Mouse (Mus musculus): ENCODE data around the gene Gm13272. TPM values are rescaled to one million over a fixed set of nuclear protein-coding genes. Genes with fewer than 3 reads are reported as not detected.
"Not testable (repeated sequence)": the region's sequence is repeated elsewhere in the genome, so short reads cannot be mapped to it uniquely, and the experiment has no call there.

Gene Gm13272
- polyA plus RNA-seq, 1 experiment from 2014 or later, result not detected

- H3K27ac ChIP-seq (replicated peaks; ENCODE audit: low read depth, low read length), result peak overlapping the region; percentile 70
- peak overlapping the region; percentile 60 for H3K9ac ChIP-seq (replicated peaks; ENCODE audit: low read length)
- H3K4me2 ChIP-seq (ENCODE audit: low read depth, low read length), result peak overlapping the region; percentile 64
- WGBS, result 14% methylated on average over 28 of the region's 31 CpGs
- H3K36me3 ChIP-seq (replicated peaks; ENCODE audit: control insufficient read depth, insufficient read depth, low read depth, low read length); H3K27me3 ChIP-seq (ENCODE audit: control insufficient read depth, insufficient read depth, low read length); ATAC-seq (replicated peaks; ENCODE audit: insufficient number of reproducible peaks, low FRiP score, low TSS enrichment, low read depth); H3K4me1 ChIP-seq (ENCODE audit: control insufficient read depth, insufficient read depth, low read length); H3K9me3 ChIP-seq (replicated peaks; ENCODE audit: control insufficient read depth, low read length): not testable (repeated sequence)
- H3K4me3 ChIP-seq (ENCODE audit: low read depth, low read length), result peak overlapping the region; percentile 33
- DNase-seq (ENCODE audit: low spot score), result peak; percentile 16
Observed at GRCm38 (mm10) chr4:88756581-88757513, 22.8 kb upstream of the Gm13272 start.

GRCm38 (mm10) chr4:88757628-88758031 is 22.0 kb upstream of the Gm13272 start:
- H3K9ac ChIP-seq (replicated peaks; ENCODE audit: low read length), result peak overlapping the region; percentile 60
- H3K4me3 ChIP-seq (ENCODE audit: low read depth, low read length), result peak overlapping the region; percentile 33
- peak; percentile 87 for DNase-seq (ENCODE audit: low spot score)
- not testable (repeated sequence) for H3K36me3 ChIP-seq (replicated peaks; ENCODE audit: control insufficient read depth, insufficient read depth, low read depth, low read length); H3K4me1 ChIP-seq (ENCODE audit: control insufficient read depth, insufficient read depth, low read length); H3K27me3 ChIP-seq (ENCODE audit: control insufficient read depth, insufficient read depth, low read length); H3K9me3 ChIP-seq (replicated peaks; ENCODE audit: control insufficient read depth, low read length)
- H3K4me2 ChIP-seq (ENCODE audit: low read depth, low read length), result peak overlapping the region; percentile 64
- H3K27ac ChIP-seq (replicated peaks; ENCODE audit: low read depth, low read length), result peak overlapping the region; percentile 70
- under 1% methylated on average over 17 of the region's 21 CpGs for WGBS
- ATAC-seq (replicated peaks; ENCODE audit: insufficient number of reproducible peaks, low FRiP score, low TSS enrichment, low read depth), result peak; percentile 100

- DNase-seq (ENCODE audit: low spot score), result not testable (repeated sequence)
Observed at GRCm38 (mm10) chr4:88758751-88759150, 20.9 kb upstream of the Gm13272 start.

GRCm38 (mm10) chr4:88759610-88760268 is 19.9 kb upstream of the Gm13272 start, which contains the start of gene Gm13283:
Gene Gm13283, plus strand, starts transcription at chr4:88760119.
- H3K4me3 ChIP-seq (ENCODE audit: low read depth, low read length), result peak within 1 kb of the TSS; percentile 21
- not testable (repeated sequence) for H3K27ac ChIP-seq (replicated peaks; ENCODE audit: low read depth, low read length); H3K9ac ChIP-seq (replicated peaks; ENCODE audit: low read length); H3K9me3 ChIP-seq (replicated peaks; ENCODE audit: control insufficient read depth, low read length); H3K27me3 ChIP-seq (ENCODE audit: control insufficient read depth, insufficient read depth, low read length); DNase-seq (ENCODE audit: low spot score); H3K36me3 ChIP-seq (replicated peaks; ENCODE audit: control insufficient read depth, insufficient read depth, low read depth, low read length); H3K4me1 ChIP-seq (ENCODE audit: control insufficient read depth, insufficient read depth, low read length); ATAC-seq (replicated peaks; ENCODE audit: insufficient number of reproducible peaks, low FRiP score, low TSS enrichment, low read depth)
- WGBS, result 26% methylated on average over 7 of the region's 14 CpGs
- H3K4me2 ChIP-seq (ENCODE audit: low read depth, low read length), result peak within 1 kb of the TSS; percentile 46

More at GRCm38 (mm10) chr4:88758751-88759150, 20.9 kb upstream of the Gm13272 start:
- not testable (repeated sequence) for ATAC-seq (replicated peaks; ENCODE audit: insufficient number of reproducible peaks, low FRiP score, low TSS enrichment, low read depth); H3K4me1 ChIP-seq (ENCODE audit: control insufficient read depth, insufficient read depth, low read length); H3K27ac ChIP-seq (replicated peaks; ENCODE audit: low read depth, low read length); H3K9me3 ChIP-seq (replicated peaks; ENCODE audit: control insufficient read depth, low read length); H3K4me3 ChIP-seq (ENCODE audit: low read depth, low read length); H3K9ac ChIP-seq (replicated peaks; ENCODE audit: low read length); H3K27me3 ChIP-seq (ENCODE audit: control insufficient read depth, insufficient read depth, low read length); H3K36me3 ChIP-seq (replicated peaks; ENCODE audit: control insufficient read depth, insufficient read depth, low read depth, low read length); H3K4me2 ChIP-seq (ENCODE audit: low read depth, low read length)
- 85% methylated on average over 8 of the region's 9 CpGs for WGBS

- Histone ChIP-seq H3K4me3 (ENCODE audit: low read depth, low read length) (peak overlapping the region; percentile 21), H3K4me2 (ENCODE audit: low read depth, low read length) (peak overlapping the region; percentile 46)
- not testable (repeated sequence) for H3K4me1 ChIP-seq (ENCODE audit: control insufficient read depth, insufficient read depth, low read length); H3K9ac ChIP-seq (replicated peaks; ENCODE audit: low read length); H3K27me3 ChIP-seq (ENCODE audit: control insufficient read depth, insufficient read depth, low read length); ATAC-seq (replicated peaks; ENCODE audit: insufficient number of reproducible peaks, low FRiP score, low TSS enrichment, low read depth); H3K36me3 ChIP-seq (replicated peaks; ENCODE audit: control insufficient read depth, insufficient read depth, low read depth, low read length); H3K27ac ChIP-seq (replicated peaks; ENCODE audit: low read depth, low read length); H3K9me3 ChIP-seq (replicated peaks; ENCODE audit: control insufficient read depth, low read length)
- WGBS, result 0% methylated on average over 19 of the region's 28 CpGs
- DNase-seq (ENCODE audit: low spot score), result peak; percentile 79
Observed at GRCm38 (mm10) chr4:88760431-88760830, 19.2 kb upstream of the Gm13272 start.

GRCm38 (mm10) chr4:88761776-88762175 is 17.9 kb upstream of the Gm13272 start:
- not testable (repeated sequence) for ATAC-seq (replicated peaks; ENCODE audit: insufficient number of reproducible peaks, low FRiP score, low TSS enrichment, low read depth); H3K4me3 ChIP-seq (ENCODE audit: low read depth, low read length); H3K27ac ChIP-seq (replicated peaks; ENCODE audit: low read depth, low read length); H3K4me1 ChIP-seq (ENCODE audit: control insufficient read depth, insufficient read depth, low read length); DNase-seq (ENCODE audit: low spot score); H3K9ac ChIP-seq (replicated peaks; ENCODE audit: low read length); H3K4me2 ChIP-seq (ENCODE audit: low read depth, low read length); H3K36me3 ChIP-seq (replicated peaks; ENCODE audit: control insufficient read depth, insufficient read depth, low read depth, low read length); H3K9me3 ChIP-seq (replicated peaks; ENCODE audit: control insufficient read depth, low read length); H3K27me3 ChIP-seq (ENCODE audit: control insufficient read depth, insufficient read depth, low read length)
- 74% methylated on average over 6 of the region's 8 CpGs for WGBS

- H3K27me3 ChIP-seq (ENCODE audit: control insufficient read depth, insufficient read depth, low read length); ATAC-seq (replicated peaks; ENCODE audit: insufficient number of reproducible peaks, low FRiP score, low TSS enrichment, low read depth); H3K9ac ChIP-seq (replicated peaks; ENCODE audit: low read length); H3K27ac ChIP-seq (replicated peaks; ENCODE audit: low read depth, low read length); H3K9me3 ChIP-seq (replicated peaks; ENCODE audit: control insufficient read depth, low read length); H3K4me1 ChIP-seq (ENCODE audit: control insufficient read depth, insufficient read depth, low read length); H3K36me3 ChIP-seq (replicated peaks; ENCODE audit: control insufficient read depth, insufficient read depth, low read depth, low read length); H3K4me2 ChIP-seq (ENCODE audit: low read depth, low read length); DNase-seq (ENCODE audit: low spot score); H3K4me3 ChIP-seq (ENCODE audit: low read depth, low read length): not testable (repeated sequence)
- 60% methylated on average over 7 of the region's 9 CpGs for WGBS
Observed at GRCm38 (mm10) chr4:88762341-88762740, 17.3 kb upstream of the Gm13272 start.

All from embryonic facial prominence, embryonic 11.5 days (tissue).